Mouse (Mus musculus): ENCODE data around the gene Igfbp5. TPM values are rescaled to one million over a fixed set of nuclear protein-coding genes. Genes with fewer than 3 reads are reported as not detected.

Igfbp5 gene
- 10 to 100 TPM; 76.0 to 83.6 TPM for total RNA-seq (2021)
- long read RNA-seq, full-length matches to known transcripts: 5 of 36 reads
- long read RNA-seq, partial matches to known transcripts: 0 of 36 reads
- long read RNA-seq, other reads (novel, unspliced or antisense): 31 of 36 reads

DNA sequence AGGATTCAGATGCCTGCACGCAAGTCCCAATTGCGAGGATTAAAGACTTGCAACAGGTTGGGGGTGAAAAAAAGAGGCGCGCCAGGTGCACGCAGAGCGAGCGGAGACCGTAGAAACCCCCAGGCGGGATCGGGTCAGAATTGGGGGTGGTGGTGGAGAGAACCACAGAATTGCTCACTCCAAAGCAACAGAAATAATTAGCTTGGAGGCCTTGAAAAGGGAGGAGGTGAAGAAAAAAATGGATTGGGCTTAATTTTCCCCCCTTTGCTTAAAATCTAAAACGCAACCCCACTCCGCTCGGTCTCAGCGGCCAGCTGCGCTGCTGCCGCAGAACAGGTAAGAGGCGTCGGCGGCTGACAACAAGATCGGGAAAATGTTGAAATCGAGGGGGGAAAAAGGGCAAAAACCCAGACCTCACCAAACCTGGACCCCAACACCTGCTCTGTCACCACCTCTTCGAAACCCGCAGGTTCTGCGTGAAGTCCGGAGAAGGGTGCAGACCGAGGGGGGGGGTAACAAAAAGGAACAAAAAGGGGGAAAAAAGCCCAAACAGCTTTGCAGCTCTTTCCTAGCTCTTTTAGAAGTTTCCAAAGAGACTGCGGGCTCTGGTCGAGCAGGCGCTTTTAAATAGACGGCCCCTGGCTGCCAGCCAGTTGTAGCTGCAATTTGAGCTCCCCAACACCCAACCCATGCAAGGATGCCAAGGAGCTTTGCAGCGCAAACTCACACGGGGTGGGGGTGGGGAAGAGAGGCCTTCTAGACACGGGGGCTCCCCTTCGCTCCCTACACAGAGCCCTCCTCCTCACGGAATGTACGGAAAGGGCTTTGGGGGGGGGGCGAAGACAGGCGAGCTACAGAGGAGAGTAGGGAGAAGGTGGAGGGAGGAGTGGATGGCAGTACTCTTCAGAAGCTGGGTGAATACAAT is at the start of gene Igfbp5:
Gene Igfbp5, minus strand, starts transcription at position 598 of the 925 bp plus-strand sequence.
- DNase-seq (ENCODE audit: low spot score in 2 of 2): peak; percentile 71 to 78

DNA sequence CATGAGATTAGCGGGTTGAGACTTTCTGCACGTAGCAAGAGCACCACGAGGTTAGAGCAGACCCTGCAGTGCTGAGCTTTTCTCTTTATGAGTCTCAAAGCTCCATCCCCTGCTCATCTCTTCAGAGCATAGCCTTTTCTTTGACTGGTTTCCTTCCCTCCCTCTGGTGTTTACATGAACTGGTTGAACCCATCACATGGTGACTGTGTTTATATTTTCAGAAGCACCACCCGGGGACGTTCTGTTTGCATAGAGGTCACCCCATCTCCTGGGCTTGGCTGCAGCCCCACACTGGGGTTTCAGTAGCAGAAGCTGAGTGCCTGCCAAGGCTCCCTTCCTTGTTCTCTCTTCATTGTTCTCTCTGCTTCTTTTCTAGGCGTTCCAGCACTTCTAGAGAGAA is 40.1 kb upstream of the Igfbp5 start:
- peak in 1 of 2 experiments; percentile 21 for DNase-seq (ENCODE audit: low spot score in 2 of 2)

DNA sequence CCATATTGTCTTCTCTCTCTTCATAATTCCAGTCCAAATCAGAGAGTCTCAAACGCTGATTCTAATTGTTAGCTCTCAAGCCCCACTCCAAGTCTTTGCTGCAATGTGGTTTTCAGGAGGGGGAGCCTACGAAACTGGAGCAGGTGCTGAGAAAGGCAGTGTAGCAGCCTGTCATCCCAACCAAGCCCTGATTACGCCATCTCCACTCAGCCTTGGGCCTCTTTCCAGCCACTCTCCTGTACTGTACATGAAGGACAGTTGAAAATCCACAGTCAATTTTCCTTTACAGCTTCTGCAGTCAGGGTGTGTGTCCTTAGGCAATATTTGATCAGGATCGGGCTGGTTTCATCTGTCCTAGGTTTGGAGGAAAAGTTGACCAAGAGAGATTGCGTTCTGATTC is 38.4 kb upstream of the Igfbp5 start:
- no peak for DNase-seq (ENCODE audit: low spot score in 2 of 2)

DNA sequence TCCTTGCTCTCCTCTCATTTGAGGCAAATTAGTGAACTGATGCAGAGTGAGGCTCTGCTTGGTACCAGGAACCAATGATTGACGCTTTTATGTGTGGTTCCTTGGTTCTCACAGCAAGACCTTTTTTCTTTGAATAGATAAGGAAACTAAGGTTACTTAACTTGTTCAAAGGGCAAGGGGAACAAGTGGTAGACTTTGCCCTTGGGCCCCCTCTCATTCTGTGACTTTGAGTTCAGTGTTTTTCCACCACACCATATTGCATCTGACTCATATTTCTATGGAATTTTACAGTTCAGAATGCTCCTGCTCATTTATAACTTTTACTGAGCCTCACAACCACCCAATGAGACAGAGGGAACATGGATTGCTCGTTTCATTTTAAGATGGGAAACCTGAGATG is 21.1 kb upstream of the Igfbp5 start:
- no peak for DNase-seq (ENCODE audit: low spot score in 2 of 2)

DNA sequence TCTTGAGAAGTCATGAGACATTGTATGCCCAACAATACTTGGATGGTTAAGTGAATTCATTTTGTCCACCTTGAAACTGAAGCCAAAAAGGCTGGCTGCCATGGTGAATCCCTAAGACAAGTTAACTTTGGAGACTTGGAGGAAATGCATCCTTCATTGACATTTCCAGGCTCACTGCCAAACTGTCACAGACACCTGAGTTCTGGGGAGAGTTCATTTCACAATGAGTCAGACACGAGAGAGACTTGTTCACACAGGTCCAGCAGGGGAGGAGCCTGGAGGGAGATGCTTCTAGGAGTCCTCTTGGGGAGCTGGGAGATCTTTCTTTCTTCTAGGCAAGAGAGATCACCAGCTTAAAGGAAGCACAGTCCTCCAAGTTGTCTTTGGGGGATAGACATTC is 13.2 kb upstream of the Igfbp5 start:
- no peak for DNase-seq (ENCODE audit: low spot score in 2 of 2)

DNA sequence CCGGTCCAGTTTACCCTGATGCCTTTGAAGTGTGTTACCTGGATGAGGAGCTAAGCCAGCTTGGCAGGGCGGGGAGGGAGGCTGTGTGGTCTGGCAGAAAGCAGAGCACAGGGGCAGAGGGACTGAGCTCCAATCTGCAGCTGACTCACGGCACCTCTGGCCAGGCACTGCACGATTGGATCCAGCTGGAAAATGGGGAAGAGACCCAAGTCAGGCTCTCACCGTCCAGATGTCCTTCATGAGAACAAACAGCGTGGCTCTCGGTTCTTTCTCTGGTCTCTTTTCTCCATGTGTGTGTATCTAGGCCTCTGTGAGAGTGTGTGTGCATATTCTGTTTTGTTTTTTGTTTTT is 11.1 kb upstream of the Igfbp5 start:
- DNase-seq (ENCODE audit: low spot score in 2 of 2): no peak

DNA sequence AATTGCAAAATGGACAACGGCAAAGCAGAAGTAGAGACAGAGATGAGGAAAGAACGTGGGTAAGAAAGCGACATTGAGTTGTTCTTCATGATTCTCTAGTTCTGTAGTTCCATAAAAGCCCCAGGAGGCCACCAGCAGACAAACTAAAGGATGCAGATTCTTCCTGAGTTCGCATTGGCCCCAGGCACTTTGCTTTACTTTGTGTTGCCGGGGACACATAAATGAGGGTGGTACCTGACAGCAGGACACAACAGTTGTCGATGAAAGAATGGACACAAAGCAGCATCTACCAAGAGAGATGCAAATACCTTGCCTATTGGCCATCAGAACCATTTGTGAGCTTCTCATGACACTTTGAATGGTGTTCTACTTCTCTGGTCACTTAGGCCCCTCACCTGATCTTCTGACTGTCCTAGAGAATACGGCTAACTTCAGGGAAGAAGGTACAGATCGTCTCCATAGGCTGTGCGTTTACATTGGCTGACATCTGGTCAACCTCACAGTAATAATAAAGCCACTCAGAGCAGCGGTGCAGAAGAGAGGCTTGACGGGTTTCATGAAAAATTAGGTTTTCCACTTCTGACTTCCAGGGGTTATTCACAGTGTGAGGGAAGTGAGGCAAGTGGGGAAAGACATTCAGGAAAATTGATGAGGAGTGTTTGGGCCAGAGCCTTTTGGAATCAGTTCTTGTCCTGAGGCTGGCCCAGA is 10.6 kb upstream of the Igfbp5 start:
- no peak for DNase-seq (ENCODE audit: low spot score in 2 of 2)

DNA sequence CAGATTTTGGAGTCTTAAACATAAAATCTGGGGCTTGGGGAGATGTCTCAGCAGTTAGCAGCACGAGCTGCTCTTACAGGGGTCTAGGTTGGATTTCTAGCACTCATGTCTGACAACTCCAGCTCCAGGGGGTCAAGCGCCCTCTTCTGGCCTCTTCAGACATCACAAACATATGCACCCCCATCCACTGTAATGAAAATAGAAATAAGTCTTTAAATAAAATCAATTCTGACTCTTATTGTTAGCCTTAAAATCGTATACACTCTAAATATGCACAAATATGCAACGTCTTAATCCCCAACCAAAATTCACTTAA is 4.6 kb upstream of the Igfbp5 start:
- peak in 1 of 2 experiments; percentile 22 for DNase-seq (ENCODE audit: low spot score in 2 of 2)

DNA sequence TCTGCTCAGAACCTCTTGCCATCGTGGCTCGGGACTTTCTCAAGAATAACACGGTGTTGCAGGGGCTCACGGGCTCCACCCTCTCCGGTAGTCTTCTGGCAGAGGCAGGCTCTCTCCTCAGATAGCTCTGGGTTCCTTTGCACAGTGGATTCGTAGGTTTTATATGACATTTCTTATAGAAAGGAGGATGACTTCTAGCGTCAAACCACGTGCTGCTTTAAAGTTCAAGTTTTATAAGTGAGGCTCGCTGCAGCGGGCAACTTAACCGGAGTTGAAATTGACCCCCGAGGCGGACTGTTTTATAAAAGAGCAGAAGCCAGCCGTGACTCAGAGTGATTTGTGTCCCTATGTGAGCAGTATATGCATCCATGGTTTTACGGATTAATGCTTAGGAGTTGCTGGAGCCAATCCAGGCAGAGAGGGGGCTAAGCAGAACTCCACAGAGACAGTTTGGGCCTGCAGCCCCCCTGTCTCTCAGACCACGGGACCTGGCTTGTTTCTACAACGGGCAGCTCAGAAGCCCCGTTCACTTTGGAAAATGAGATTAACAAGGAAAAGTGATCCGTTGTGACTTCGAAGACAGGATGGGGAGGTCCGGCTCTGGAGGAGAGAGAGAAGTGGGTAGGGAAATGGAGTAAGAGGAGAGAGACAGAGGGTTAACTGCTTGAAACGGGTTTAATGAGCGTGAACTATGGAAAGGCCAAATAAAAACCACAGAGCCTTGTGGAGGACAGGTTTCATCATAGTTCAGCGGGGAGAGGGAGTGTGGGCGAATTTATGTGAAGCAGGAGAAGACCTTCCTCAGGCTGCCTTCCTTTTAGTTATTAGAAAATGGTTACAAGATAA is 4.0 kb upstream of the Igfbp5 start:
- DNase-seq (ENCODE audit: low spot score in 2 of 2): no peak

DNA sequence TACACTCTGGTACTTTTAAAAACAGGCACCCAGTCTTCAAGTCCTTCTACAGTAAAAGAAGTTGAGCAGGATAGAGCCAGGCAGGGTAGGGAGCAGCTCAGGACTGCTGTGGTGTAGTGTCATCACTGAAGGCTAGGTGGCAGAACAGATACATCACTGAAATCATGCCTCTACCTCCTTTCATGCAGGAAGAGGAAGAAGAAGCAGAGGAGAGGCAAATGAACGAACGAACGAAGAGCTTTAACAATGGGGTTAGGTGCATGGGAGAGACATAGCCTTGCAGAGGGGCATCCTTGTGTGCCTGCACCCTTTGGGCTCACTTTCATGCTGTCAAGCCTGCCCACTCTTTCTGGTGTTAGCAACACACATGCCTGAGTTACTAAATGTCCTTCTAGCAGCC is 3.2 kb upstream of the Igfbp5 start:
- peak; percentile 64 to 70 for DNase-seq (ENCODE audit: low spot score in 2 of 2)

DNA sequence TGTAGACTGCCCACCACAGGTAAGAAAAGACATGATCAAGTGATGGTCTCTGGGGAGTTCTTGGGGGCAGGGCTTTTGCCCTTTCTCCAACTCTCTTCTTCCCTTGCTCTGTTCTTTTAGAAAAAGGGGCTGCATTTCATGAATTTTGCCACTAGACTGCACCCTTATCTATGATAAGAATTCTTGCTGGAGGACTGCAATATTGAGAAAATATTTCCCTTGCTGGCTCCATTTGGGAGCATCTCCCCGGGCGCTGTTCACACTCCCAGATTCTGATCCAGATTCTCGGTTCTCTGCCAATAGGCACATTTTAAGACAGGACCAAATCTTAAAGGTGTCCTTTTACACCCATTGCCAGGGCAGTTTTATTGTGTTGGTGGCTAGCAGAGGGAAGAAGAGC is 1.4 kb upstream of the Igfbp5 start:
- peak in 1 of 2 experiments; percentile 33 for DNase-seq (ENCODE audit: low spot score in 2 of 2)

DNA sequence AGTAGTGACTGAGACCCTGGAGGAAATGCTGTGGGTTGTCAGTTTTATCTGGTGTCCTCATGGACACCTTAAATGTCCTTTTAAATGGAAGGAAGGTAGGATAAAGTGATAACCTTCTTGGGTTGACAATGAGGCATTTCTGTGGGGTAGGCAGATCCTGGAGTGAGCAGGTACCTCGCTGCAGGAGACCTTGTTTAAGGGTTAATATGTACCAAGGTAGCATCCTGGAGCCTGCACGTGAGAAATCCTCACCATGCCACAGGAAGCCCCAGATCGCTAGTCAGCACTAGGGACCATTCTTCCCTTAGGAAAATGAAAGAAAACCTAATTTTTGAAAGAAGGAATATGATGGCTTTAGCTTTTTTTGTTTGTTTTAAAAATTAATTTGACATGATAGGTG is 1.0 kb upstream of the Igfbp5 start:
- peak in 1 of 2 experiments; percentile 18 for DNase-seq (ENCODE audit: low spot score in 2 of 2)

DNA sequence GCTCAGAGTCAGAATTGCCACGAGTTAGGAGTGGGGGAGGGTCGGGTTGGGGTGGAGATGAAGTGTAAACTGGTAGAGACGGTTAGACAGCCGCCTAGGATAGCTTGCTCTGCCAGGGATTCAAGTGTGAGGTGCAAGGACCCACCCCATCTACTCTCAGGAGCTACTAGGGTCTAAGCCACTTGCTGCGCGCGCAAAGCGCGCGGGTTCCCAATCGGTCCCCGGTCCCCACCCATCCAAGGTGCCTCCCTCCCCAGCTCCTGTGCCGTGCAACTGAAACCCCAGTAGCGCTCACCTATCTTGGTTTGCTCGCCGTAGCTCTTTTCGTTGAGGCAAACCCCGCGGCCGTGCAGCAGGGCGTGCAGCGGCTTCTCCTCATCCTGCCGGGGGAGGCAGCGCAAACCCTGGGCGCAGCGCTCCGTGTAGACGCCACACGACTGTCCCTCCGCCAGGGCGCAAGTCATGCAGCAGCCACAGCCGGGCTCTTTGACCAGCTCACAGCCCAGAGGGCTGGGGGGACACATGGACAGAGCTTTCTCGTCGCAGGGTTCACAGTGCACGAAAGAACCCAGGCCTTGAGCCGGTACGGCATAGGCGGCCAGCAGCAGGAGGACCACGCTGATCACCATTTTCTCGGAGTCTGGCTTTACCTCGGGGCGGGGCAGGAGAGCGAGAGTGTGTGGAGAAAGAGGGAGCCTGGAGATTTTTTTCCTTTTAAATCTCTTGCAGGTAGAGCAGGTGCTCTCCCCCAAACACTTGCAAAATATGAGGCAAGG is 985 bp downstream of the Igfbp5 start:
- peak; percentile 67 to 78 for DNase-seq (ENCODE audit: low spot score in 2 of 2)

DNA sequence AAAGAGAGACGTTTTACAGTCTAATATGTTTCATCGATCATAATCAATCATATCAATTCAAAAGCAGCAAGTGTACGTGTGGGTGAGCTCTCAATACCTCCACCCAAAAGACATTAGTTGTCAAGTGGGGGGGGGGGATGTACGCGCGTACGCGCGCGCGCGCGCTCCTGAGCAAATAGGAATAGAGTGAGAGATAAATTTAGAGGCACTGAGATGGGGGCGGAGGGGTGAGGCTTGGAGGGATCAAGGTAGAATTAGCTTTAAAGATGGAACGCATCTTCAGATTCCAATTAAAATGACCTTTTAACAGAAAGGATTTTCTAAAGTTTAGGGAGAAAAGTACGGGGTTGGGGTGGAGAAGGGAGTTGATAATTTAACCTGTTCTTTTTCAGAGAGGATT is 1.6 kb downstream of the Igfbp5 start:
- DNase-seq (ENCODE audit: low spot score in 2 of 2): no peak

DNA sequence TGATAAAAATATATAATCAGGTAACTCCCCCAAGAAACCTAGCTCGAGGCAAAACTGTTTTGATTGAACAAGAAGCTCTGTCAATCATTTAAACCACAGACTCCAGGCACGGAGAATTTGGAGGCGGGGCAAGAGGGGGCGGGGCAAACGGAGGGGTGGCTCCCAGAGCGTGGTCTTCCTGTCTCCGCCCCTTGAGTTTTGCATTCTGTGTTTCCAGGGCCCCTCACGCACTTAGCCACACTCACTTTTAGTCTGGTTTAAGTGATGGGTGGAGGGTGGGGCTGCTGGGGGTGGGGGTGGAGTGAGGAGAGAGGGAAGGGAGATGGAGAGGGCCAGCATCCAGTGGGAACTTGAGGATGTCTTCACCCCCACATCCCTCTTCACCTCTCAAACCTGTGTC is 2.2 kb downstream of the Igfbp5 start:
- DNase-seq (ENCODE audit: low spot score in 2 of 2): peak; percentile 69 to 79

DNA sequence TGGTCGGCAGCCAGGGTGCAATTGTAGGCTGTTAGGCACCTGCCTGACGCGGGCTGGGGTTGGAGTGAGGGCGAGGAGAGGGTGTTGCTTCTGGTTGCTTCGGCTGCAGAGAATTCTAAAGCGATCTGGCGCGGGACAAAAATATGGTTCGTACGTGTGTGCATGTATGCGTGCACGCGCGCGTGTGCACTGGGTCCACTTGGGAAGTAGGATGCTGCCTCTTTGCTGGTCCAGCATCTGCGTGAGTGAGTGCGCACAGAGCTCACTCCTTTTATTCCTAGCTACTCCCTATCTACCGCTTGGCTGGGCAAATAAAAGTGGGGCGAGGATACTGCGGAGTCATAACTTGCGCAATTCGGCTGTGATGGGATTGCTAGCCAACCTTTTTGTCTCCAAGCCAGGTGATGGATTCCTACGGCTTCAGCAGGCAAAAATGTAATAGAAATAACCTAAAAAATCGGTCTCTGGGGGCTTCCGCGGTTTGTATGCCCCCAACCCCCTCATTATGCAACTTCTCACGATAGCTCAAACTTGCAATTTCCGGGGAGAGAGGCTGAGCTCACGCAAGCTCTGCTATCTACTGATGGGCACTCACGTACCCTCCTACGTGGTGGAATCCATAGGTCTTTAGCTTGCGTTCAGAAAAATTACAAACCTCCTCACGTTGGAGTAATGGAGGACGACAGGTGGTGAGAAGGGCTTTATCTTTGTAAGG is 2.8 kb downstream of the Igfbp5 start:
- peak; percentile 63 to 65 for DNase-seq (ENCODE audit: low spot score in 2 of 2)

DNA sequence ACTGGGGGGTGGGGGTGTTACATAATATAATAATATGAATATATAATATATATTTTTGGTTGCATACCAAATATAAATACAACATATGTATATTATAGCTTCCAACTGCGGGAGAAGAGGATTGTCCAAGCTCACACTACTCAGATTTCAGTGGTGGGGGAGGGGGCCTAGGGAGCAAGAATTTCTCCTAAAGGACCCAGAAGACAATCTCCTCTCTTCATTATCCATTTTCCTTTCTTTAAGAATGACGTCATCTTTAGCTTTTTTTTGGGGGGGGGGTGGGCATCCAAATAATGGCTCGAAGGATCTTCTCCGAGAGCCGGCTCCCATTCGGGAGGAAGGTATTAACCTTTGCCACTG is 3.4 kb downstream of the Igfbp5 start:
- no peak for DNase-seq (ENCODE audit: low spot score in 2 of 2)

DNA sequence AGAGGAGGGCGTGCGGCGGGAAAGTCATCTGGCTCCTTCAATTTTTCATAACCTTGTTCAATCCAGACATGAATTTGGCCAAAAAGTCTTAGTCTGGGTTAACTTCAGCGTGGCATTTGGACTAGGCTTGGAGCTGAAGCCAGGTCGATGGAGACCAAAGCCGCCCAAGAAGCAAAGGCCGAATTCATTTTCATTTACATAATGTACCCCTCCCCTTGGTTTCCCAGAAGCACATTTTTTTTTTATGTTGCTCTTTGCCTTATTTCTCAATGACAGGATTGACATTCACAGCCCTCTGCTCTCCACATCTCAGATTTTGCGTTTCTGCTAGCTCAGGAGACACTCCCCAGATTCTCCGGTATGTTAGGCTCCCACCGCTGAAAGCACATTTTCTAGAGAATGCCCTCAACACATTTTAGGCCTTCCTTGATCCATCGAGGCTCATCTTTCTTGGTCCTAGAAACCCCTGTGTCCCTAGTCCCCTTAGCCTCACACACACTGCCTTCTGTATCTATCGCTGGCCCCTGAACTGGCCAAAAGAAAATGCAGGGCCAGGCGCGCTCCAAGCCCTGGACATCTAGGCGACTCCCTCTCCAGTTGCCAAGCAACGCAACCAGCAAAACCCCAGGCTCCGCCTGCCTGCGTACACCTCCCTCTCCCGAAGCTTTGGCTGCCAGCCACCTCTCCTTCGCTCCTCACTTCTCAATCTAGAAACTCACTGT is 3.9 kb downstream of the Igfbp5 start:
- peak; percentile 83 to 88 for DNase-seq (ENCODE audit: low spot score in 2 of 2)
